27 mouse cellular contexts compared by ENCODE assay signal in genomic region chr9:31919802-31920201, GRCm38 (mm10). TPM values are rescaled to one million over a fixed set of nuclear protein-coding genes. Genes with fewer than 3 reads are reported as not detected.
A peak's percentile ranks its signal among the peaks of the same experiment; 100 is the strongest.
DNase-seq lines count a peak whose midpoint lies in the region; ATAC-seq and TF ChIP-seq lines count a peak whose summit lies in the region.
"Had no signal": no experiment of that assay in that cellular context is flagged by ENCODE, and none has a peak within 500 bp of the region (broad histone marks: within the 10 kb centered on the region; RNA-seq: fewer than 3 reads in every experiment).

No protein-coding gene starts in this region.

- TF ChIP-seq POLR2A in small intestine, adult 2 months (IDR thresholded peaks at IDR 0.05; ENCODE audit: low read depth, low read length), result no peak

- H3K9me3 ChIP-seq in intestine, embryonic 16.5 days (ENCODE audit: control insufficient read depth, low read length), result no peaks in the 10 kb centered on the region
- H3K9me3 ChIP-seq: embryonic facial prominence, embryonic 13.5 days; embryonic facial prominence, embryonic 15.5 days; forebrain, embryonic 10.5 days; forebrain, embryonic 12.5 days had no signal

- peak; percentile 33; the same call in 1 of the 2 replicates for ATAC-seq in granulocyte monocyte progenitor cell, adult 5-6 weeks (replicated peaks; ENCODE audit: poor library complexity, severe bottlenecking)
- peak; percentile 99 for ATAC-seq in intestine, embryonic 16.5 days
- ATAC-seq: forebrain, embryonic 14.5 days; forebrain, embryonic 16.5 days had no signal

- peaks cover 32% of the 10 kb centered on the region for H3K27me3 ChIP-seq in intestine, embryonic 16.5 days (replicated peaks; ENCODE audit: control insufficient read depth, insufficient read depth, low read length)
- H3K27me3 ChIP-seq in small intestine, adult 2 months (ENCODE audit: control insufficient read depth, insufficient read depth, low read length), result peaks cover 8% of the 10 kb centered on the region

- H3K36me3 ChIP-seq in intestine, embryonic 16.5 days (ENCODE audit: control insufficient read depth, insufficient read depth, low read length), result no peaks in the 10 kb centered on the region
- no peaks in the 10 kb centered on the region for H3K36me3 ChIP-seq in small intestine, adult 2 months (ENCODE audit: control insufficient read depth, insufficient read depth, low read length)
- H3K36me3 ChIP-seq: embryonic facial prominence, embryonic 13.5 days; embryonic facial prominence, embryonic 15.5 days; forebrain, embryonic 10.5 days; forebrain, embryonic 12.5 days had no signal

- H3K4me1 ChIP-seq in intestine, embryonic 16.5 days (ENCODE audit: control insufficient read depth, insufficient read depth, low read length), result 0 out of 2 replicates have a peak, but pooled peaks cover 2% of the 10 kb centered on the region
- peaks cover 14% of the 10 kb centered on the region; the same call in 1 of the 2 replicates for H3K4me1 ChIP-seq in small intestine, adult 2 months (ENCODE audit: control insufficient read depth, insufficient read depth, insufficient read length, low read length)

- no peak overlapping the region for H3K27ac ChIP-seq in intestine, embryonic 16.5 days (ENCODE audit: low read length)
- H3K27ac ChIP-seq in small intestine, adult 2 months (ENCODE audit: insufficient read depth, low read depth, low read length), result peak overlapping the region; percentile 71
- H3K27ac ChIP-seq: embryonic facial prominence, embryonic 13.5 days; embryonic facial prominence, embryonic 15.5 days; forebrain, embryonic 10.5 days; forebrain, embryonic 12.5 days had no signal

- no peak overlapping the region for H3K9ac ChIP-seq in intestine, embryonic 16.5 days (ENCODE audit: low read depth, low read length)
- H3K9ac ChIP-seq: embryonic facial prominence, embryonic 13.5 days; embryonic facial prominence, embryonic 15.5 days; forebrain, embryonic 12.5 days had no signal

- intact Hi-C loops in heart, postnatal 25 days (cut with DNase I), result no loop called here
- intact Hi-C loops in left cerebral cortex, postnatal 14 days (cut with DNase I), result loop anchor here (10.0 kb wide), 1 partner anchor 235 kb away; no protein-coding TSS in a partner anchor

- H3K4me2 ChIP-seq in intestine, embryonic 16.5 days (ENCODE audit: low read depth, low read length), result no peak overlapping the region
- H3K4me2 ChIP-seq: embryonic facial prominence, embryonic 13.5 days; embryonic facial prominence, embryonic 15.5 days; forebrain, embryonic 12.5 days had no signal

- peak; percentile 55 for DNase-seq in A20 (ENCODE audit: low read depth, low spot score)
- no peak for DNase-seq in heart, postnatal 25 days (ENCODE audit: low spot score)
- no peak for DNase-seq in left cerebral cortex, postnatal 14 days (ENCODE audit: low spot score in 2 of 2)
- DNase-seq in B cell, adult 2 months, result no peak
- DNase-seq: adrenal gland, adult 2 months; adrenal gland, postnatal 10 days; adrenal gland, postnatal 25 days; cerebellum, adult 11 months; cerebellum, adult 18-20 months; cerebellum, adult 8-10 months; cerebellum, adult 9-11 months; cerebellum, postnatal 14 days; cerebellum, postnatal 36 days; embryo, embryonic 11 days had no signal

- no peak overlapping the region for H3K4me3 ChIP-seq in intestine, embryonic 16.5 days (ENCODE audit: low read length)
- no peak overlapping the region for H3K4me3 ChIP-seq in small intestine, adult 2 months (ENCODE audit: low read depth, low read length)
- H3K4me3 ChIP-seq: embryonic facial prominence, embryonic 13.5 days; embryonic facial prominence, embryonic 15.5 days; erythroblast, embryonic 14.5 days; forebrain, embryonic 10.5 days; forebrain, embryonic 12.5 days had no signal

- 14% methylated on average over 1 of the region's 1 CpGs for WGBS in intestine, embryonic 16.5 days
- 4% methylated on average over 1 of the region's 1 CpGs for WGBS in small intestine, adult 2 months

- TF ChIP-seq CTCF in small intestine, adult 2 months (IDR thresholded peaks at IDR 0.05; ENCODE audit: extremely low read depth, insufficient read length, insufficient replicate concordance, low read depth, low read length), result no peak

RNA-seq across cellular contexts. Expression of gene Barx2, which starts 6.5 kb away (rescaled TPM):
- total RNA-seq in granulocyte monocyte progenitor cell, adult 5-6 weeks (2014; fragmentation: Nextera tagmentation), result not detected in 2 replicates
- total RNA-seq in granulocyte monocyte progenitor cell, adult 5-6 weeks (2017), result not detected in 2 replicates
- polyA plus RNA-seq in intestine, embryonic 16.5 days (2015; fragmentation: Nextera tagmentation; extraction: Ambion mirVana), result 0.11 and 0.26 TPM in 2 replicates
- 63.8 and 65.1 TPM in 2 replicates for polyA plus RNA-seq in small intestine, adult 2 months (2012; rRNA removed)
- total RNA-seq in heart, postnatal 25 days (2021), result under 1 TPM; 0.14 to 0.16 TPM
- 1 to 10 TPM; 7.8 to 9.0 TPM for total RNA-seq in left cerebral cortex, postnatal 14 days (2021)
- total RNA-seq: adrenal gland, adult 2 months; adrenal gland, postnatal 25 days; common myeloid progenitor, adult 5-6 weeks; MEL had no signal
- polyA plus RNA-seq: C2C12; erythroblast, embryonic 14.5 days; forebrain, embryonic 10.5 days; forebrain, embryonic 12.5 days; forebrain, embryonic 16.5 days had no signal

Comparison
In these comparisons a context has a peak if more than half of its experiments do, and no peak if none do; other contexts are left out.
1. RNA of gene Barx2, which starts 6.5 kb away (total RNA-seq): 7.8 to 9.0 TPM in left cerebral cortex, postnatal 14 days; 0.14 to 0.16 TPM in heart, postnatal 25 days and not detected in granulocyte monocyte progenitor cell, adult 5-6 weeks; every median in the first group is over 4 times any median in the second.